10 mouse cellular contexts compared by ENCODE assay signal in genomic region chr13:4281471-4282412, GRCm38 (mm10). TPM values are rescaled to one million over a fixed set of nuclear protein-coding genes. Genes with fewer than 3 reads are reported as not detected.
A peak's percentile ranks its signal among the peaks of the same experiment; 100 is the strongest.
DNase-seq lines count a peak whose midpoint lies in the region; ATAC-seq lines count a peak whose summit lies in the region.
"Had no signal": no experiment of that assay in that cellular context is flagged by ENCODE, and none has a peak within 500 bp of the region (broad histone marks: within the 10 kb centered on the region; RNA-seq: fewer than 3 reads in every experiment).

No protein-coding gene starts in this region.

- DNase-seq in adrenal gland, postnatal 10 days, result peak; percentile 58
- DNase-seq in adrenal gland, postnatal 4 days (ENCODE audit: low spot score in 2 of 2), result no peak
- peak; percentile 62 for DNase-seq in 416B (ENCODE audit: low read depth)
- peak; percentile 33 for DNase-seq in embryo, embryonic 10 days (ENCODE audit: low spot score)
- peak; percentile 15 to 52 for DNase-seq in layer of hippocampus, postnatal 14 days (ENCODE audit: low spot score in 2 of 2)

- H3K27ac ChIP-seq in midbrain, embryonic 15.5 days, result no peak overlapping the region

- no peaks in the 10 kb centered on the region for H3K36me3 ChIP-seq in midbrain, embryonic 15.5 days (replicated peaks)

- H3K4me1 ChIP-seq in midbrain, embryonic 15.5 days, result no peaks in the 10 kb centered on the region

- no peak overlapping the region for H3K4me3 ChIP-seq in midbrain, embryonic 15.5 days
- H3K4me3 ChIP-seq: megakaryocyte, embryonic 14.5 days had no signal

- H3K27me3 ChIP-seq in midbrain, embryonic 15.5 days (replicated peaks), result no peaks in the 10 kb centered on the region
- H3K27me3 ChIP-seq: megakaryocyte, embryonic 14.5 days had no signal

- 34% methylated on average over 7 of the region's 7 CpGs for WGBS in midbrain, embryonic 15.5 days

- H3K4me2 ChIP-seq in midbrain, embryonic 15.5 days, result no peak overlapping the region

- peak; percentile 77 to 88 for ATAC-seq in hematopoietic stem cell, adult 5-6 weeks (replicated peaks in 1 of 2; ENCODE audit: insufficient read depth in 1 of 2, low FRiP score in 2 of 2, low TSS enrichment in 1 of 2, low read depth in 1 of 2, poor library complexity in 2 of 2, severe bottlenecking in 2 of 2)
- ATAC-seq in midbrain, embryonic 15.5 days (replicated peaks), result peak; percentile 91
- no peak for ATAC-seq in inflammation-experienced regulatory T-cells, adult 6 months

- no peak overlapping the region for H3K9ac ChIP-seq in midbrain, embryonic 15.5 days

- no peaks in the 10 kb centered on the region for H3K9me3 ChIP-seq in midbrain, embryonic 15.5 days
- H3K9me3 ChIP-seq: megakaryocyte, embryonic 14.5 days had no signal

RNA-seq across cellular contexts. Expression of gene Akr1c12, which starts 2.5 kb away (rescaled TPM):
- 1 to 10 TPM; 3.4 to 5.3 TPM for total RNA-seq in adrenal gland, postnatal 10 days (2021)
- total RNA-seq in adrenal gland, postnatal 4 days (2021), result 1 to 10 TPM in 1 of 2 experiments, under 1 TPM in 1; 0.92 to 2.0 TPM
- 8.8 and 16.6 TPM in 2 replicates for total RNA-seq in hematopoietic stem cell, adult 5-6 weeks (2017)
- not detected for total RNA-seq in layer of hippocampus, postnatal 14 days (2021)
- polyA plus RNA-seq in midbrain, embryonic 15.5 days (2015; fragmentation: Nextera tagmentation; extraction: Ambion mirVana), result 0.15 TPM in 1 of 2 replicates, not detected in the other
- 1 to 10 TPM; 2.0 to 7.9 (median 3.0) TPM for polyA plus RNA-seq in inflammation-experienced regulatory T-cells, adult 6 months (2017; shearing (Covaris generic))
- polyA plus RNA-seq: frontal cortex, adult 2 months had no signal

RNA-seq across cellular contexts. Expression of gene Akr1c19, which starts 53.2 kb away (rescaled TPM):
- 1 to 10 TPM; 2.2 to 2.5 TPM for total RNA-seq in adrenal gland, postnatal 10 days (2021)
- total RNA-seq in adrenal gland, postnatal 4 days (2021), result 1 to 10 TPM; 3.1 to 7.4 TPM
- 0.05 and 5.6 TPM in 2 replicates for total RNA-seq in hematopoietic stem cell, adult 5-6 weeks (2017)
- under 1 TPM in 1 of 2 experiments, not detected in 1; 0.18 TPM for total RNA-seq in layer of hippocampus, postnatal 14 days (2021)
- polyA plus RNA-seq in midbrain, embryonic 15.5 days (2015; fragmentation: Nextera tagmentation; extraction: Ambion mirVana), result 7.2 and 8.3 TPM in 2 replicates
- not detected for polyA plus RNA-seq in inflammation-experienced regulatory T-cells, adult 6 months (2017; shearing (Covaris generic))

Comparison
In these comparisons a context has a peak if more than half of its experiments do, and no peak if none do; other contexts are left out.
1. DNase-seq: peak in adrenal gland, postnatal 10 days (single experiment), 416B (single experiment), embryo, embryonic 10 days (single experiment) and layer of hippocampus, postnatal 14 days (2 of 2); none in adrenal gland, postnatal 4 days (0 of 2).